Mouse (Mus musculus) liver, adult 2 months (tissue): ENCODE results near the gene Vnn1. TPM values are rescaled to one million over a fixed set of nuclear protein-coding genes. Genes with fewer than 3 reads are reported as not detected.
A peak's percentile ranks its signal among the peaks of the same experiment; 100 is the strongest.

Experiments used
- DNase-seq: peaks from one replicate; pipeline ENCODE4 v3.0.0-alpha.2; 2011; ENCODE audit warnings: low read depth, low spot score; ENCODE audit errors: extremely low read depth
- H3K27ac ChIP-seq: fragments of 200-500 bp; replicated peaks from 2 replicates; pipeline ENCODE4 v1.5.1; 2012; ENCODE audit warnings: low read depth, mild to moderate bottlenecking, control low read depth, inconsistent platforms, low read length; ENCODE audit not compliant: insufficient read depth
- H3K27me3 ChIP-seq: fragments of 200-500 bp; 2 replicates; pipeline ENCODE4 v1.6.1; 2012; ENCODE audit warnings: mild to moderate bottlenecking, moderate library complexity, low read length, inconsistent platforms; ENCODE audit not compliant: control insufficient read depth, insufficient read depth
- H3K36me3 ChIP-seq: fragments of 200-500 bp; 2 replicates; pipeline ENCODE4 v1.6.1; 2012; ENCODE audit warnings: low read length, inconsistent platforms; ENCODE audit not compliant: control insufficient read depth, insufficient read depth
- H3K4me1 ChIP-seq: fragments of 200-500 bp; 2 replicates; pipeline ENCODE4 v1.6.1; 2011; ENCODE audit warnings: low read length; ENCODE audit not compliant: control insufficient read depth, insufficient read depth
- H3K4me3 ChIP-seq: fragments of 200-500 bp; 2 replicates; pipeline ENCODE4 v1.5.1; 2011; ENCODE audit warnings: low read depth, mild to moderate bottlenecking, control low read depth, low read length, moderate library complexity; ENCODE audit not compliant: insufficient read depth
- H3K79me2 ChIP-seq: fragments of 200-500 bp; 2 replicates; pipeline ENCODE4 v1.6.1; 2012; ENCODE audit warnings: inconsistent platforms, mild to moderate bottlenecking, low read length, moderate library complexity; ENCODE audit not compliant: control insufficient read depth, insufficient read depth
- H3K9ac ChIP-seq: fragments of 200-500 bp; 2 replicates; pipeline ENCODE4 v1.6.1; 2012; ENCODE audit warnings: low read depth, mild to moderate bottlenecking, control low read depth, inconsistent platforms, low read length
- CTCF ChIP-seq: fragments of 200-500 bp; IDR thresholded peaks from 2 replicates; pipeline ENCODE4 v1.5.1; 2011; ENCODE audit warnings: low read depth, low read length, control low read depth
- POLR2A ChIP-seq: fragments of 200-500 bp; IDR thresholded peaks from 2 replicates; pipeline ENCODE4 v1.6.1; 2011; ENCODE audit warnings: low read length, control low read depth; ENCODE audit not compliant: insufficient read depth; ENCODE audit errors: extremely low read depth
- WGBS: fragments of 180-500 bp; shearing (Covaris S2); methylation state at CpG from one replicate; pipeline ENCODE4 v1.1.7; 2018; 5-methylcytosine and 5-hydroxymethylcytosine counted together
- polyA plus RNA-seq: library from polyadenylated mRNA; depleted of rRNA; stranded (reverse); fragments of >200 nt; gene quantifications from 2 replicates; pipeline ENCODE4 v1.2.3, GENCODE M21; 2012
- total RNA-seq: library from RNA; depleted of rRNA; stranded (reverse); fragments of >200 nt; gene quantifications from 2 replicates; pipeline ENCODE4 v1.2.3, GENCODE M21; 2014

Gene Vnn1
- total and polyA plus RNA-seq, 2 experiments: 34.7 to 48.4 TPM

GRCm38 (mm10) chr10:23920056-23920455 lies 25.6 kb downstream of the Vnn1 start, which contains the start of gene Taar1:
Taar1 (plus strand) TSS chr10:23920356.
- Histone ChIP-seq H3K4me3 (no peak within 1 kb of the TSS), H3K27ac (no peak within 1 kb of the TSS), H3K9ac (no peak within 1 kb of the TSS), H3K27me3 (no peaks in the 10 kb centered on the region), H3K79me2 (no peaks in the 10 kb centered on the region), H3K36me3 (no peaks in the 10 kb centered on the region), H3K4me1 (peaks cover 10% of the 10 kb centered on the region; the same call in 1 of the 2 replicates)
- TF ChIP-seq POLR2A (no peak), CTCF (no peak)
- WGBS: 82% methylated on average over 4 of the region's 4 CpGs
- DNase-seq: no peak

- Histone ChIP-seq H3K27me3 (no peaks in the 10 kb centered on the region), H3K4me1 (peaks cover 10% of the 10 kb centered on the region; the same call in 1 of the 2 replicates), H3K36me3 (no peaks in the 10 kb centered on the region), H3K9ac (no peak overlapping the region), H3K4me3 (no peak overlapping the region), H3K27ac (no peak overlapping the region), H3K79me2 (no peaks in the 10 kb centered on the region)
- WGBS: 21% methylated on average over 3 of the region's 3 CpGs
- DNase-seq: peak; percentile 96
- TF ChIP-seq POLR2A: no peak
- no peak for TF ChIP-seq CTCF
Measured at GRCm38 (mm10) chr10:23922468-23922867, 28.0 kb downstream of the Vnn1 start.

- no peaks in the 10 kb centered on the region for H3K36me3 ChIP-seq
- TF ChIP-seq CTCF: no peak
- TF ChIP-seq POLR2A: no peak
- peak overlapping the region; percentile 60; the same call in 1 of the 2 replicates for H3K27ac ChIP-seq
- H3K9ac ChIP-seq: no peak overlapping the region
- WGBS: 15% methylated on average over 2 of the region's 2 CpGs
- H3K4me1 ChIP-seq: peaks cover 10% of the 10 kb centered on the region; the same call in 1 of the 2 replicates
- H3K27me3 ChIP-seq: no peaks in the 10 kb centered on the region
- H3K4me3 ChIP-seq: no peak overlapping the region
- H3K79me2 ChIP-seq: no peaks in the 10 kb centered on the region
- DNase-seq: peak; percentile 98
Measured at GRCm38 (mm10) chr10:23923941-23924340, 29.5 kb downstream of the Vnn1 start.

- DNase-seq: no peak
- Histone ChIP-seq H3K4me1 (no peaks in the 10 kb centered on the region), H3K36me3 (no peaks in the 10 kb centered on the region), H3K27ac (no peak overlapping the region), H3K9ac (no peak overlapping the region), H3K4me3 (no peak overlapping the region), H3K79me2 (no peaks in the 10 kb centered on the region), H3K27me3 (no peaks in the 10 kb centered on the region)
- WGBS: 35% methylated on average over 4 of the region's 4 CpGs
- TF ChIP-seq POLR2A: no peak
- no peak for TF ChIP-seq CTCF
Measured at GRCm38 (mm10) chr10:23937613-23938012, 43.1 kb downstream of the Vnn1 start.

DNA sequence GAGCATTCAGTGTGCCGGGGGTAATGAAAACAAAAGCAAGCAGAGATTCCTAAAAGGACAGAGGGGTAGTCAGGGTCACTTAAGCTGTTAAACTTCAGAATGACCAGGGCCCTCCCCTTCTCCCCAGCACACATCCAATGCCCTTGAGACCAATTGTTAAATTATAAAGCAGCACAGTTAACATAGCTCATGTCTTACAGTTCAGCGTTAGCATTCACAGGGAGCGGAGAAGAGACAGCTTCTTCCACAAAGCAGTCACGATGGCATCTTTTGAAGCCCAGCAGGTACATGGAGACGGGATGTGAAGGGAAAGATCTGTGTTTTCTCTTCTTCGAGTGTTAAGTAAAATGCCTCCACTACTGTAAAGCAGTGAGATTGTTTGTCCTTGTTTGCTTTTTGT lies 43.8 kb downstream of the Vnn1 start, which contains the start of gene Taar2:
Gene Taar2 (plus strand): TSS at position 261 of the 400 bp plus-strand sequence.
- Histone ChIP-seq H3K79me2 (no peaks in the 10 kb centered on the region), H3K9ac (no peak within 1 kb of the TSS), H3K36me3 (no peaks in the 10 kb centered on the region), H3K4me3 (no peak within 1 kb of the TSS), H3K27me3 (no peaks in the 10 kb centered on the region), H3K27ac (no peak within 1 kb of the TSS), H3K4me1 (no peaks in the 10 kb centered on the region)
- no peak for TF ChIP-seq CTCF
- no peak for TF ChIP-seq POLR2A
- DNase-seq: no peak
- 69% methylated on average over 6 of the region's 6 CpGs for WGBS

DNA sequence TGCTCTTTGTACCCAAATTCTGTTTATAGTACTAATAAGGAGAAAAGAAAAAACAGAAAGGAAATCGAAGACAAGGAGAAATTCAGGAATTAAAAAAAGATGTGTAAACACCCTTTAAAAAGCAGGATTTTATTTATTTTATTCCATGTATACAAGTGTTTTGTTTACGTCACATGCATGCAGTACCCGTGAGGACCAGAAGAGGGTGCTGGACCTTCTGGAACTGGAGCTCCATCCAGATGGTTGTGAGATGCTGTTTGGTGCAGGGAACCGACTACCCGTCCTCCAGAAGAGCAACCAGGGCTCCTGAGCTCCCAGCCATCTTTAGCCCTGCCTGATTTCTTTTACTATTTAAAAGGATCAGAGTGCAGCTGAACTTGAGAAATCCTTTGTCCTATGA lies 48.0 kb downstream of the Vnn1 start:
- Histone ChIP-seq H3K4me1 (no peaks in the 10 kb centered on the region), H3K9ac (no peak overlapping the region), H3K27me3 (no peaks in the 10 kb centered on the region), H3K27ac (no peak overlapping the region), H3K36me3 (no peaks in the 10 kb centered on the region), H3K4me3 (no peak overlapping the region), H3K79me2 (no peaks in the 10 kb centered on the region)
- WGBS: 80% methylated on average over 5 of the region's 5 CpGs
- peak; percentile 10 for DNase-seq
- no peak for TF ChIP-seq POLR2A
- peak; percentile 58 for TF ChIP-seq CTCF
